Mouse (Mus musculus) heart, adult 11 months (tissue): ENCODE measurements around the gene Slit1.

Source experiments
- DNase-seq: peaks from one replicate; pipeline ENCODE4 v3.0.0; 2022

Gene Slit1

DNA sequence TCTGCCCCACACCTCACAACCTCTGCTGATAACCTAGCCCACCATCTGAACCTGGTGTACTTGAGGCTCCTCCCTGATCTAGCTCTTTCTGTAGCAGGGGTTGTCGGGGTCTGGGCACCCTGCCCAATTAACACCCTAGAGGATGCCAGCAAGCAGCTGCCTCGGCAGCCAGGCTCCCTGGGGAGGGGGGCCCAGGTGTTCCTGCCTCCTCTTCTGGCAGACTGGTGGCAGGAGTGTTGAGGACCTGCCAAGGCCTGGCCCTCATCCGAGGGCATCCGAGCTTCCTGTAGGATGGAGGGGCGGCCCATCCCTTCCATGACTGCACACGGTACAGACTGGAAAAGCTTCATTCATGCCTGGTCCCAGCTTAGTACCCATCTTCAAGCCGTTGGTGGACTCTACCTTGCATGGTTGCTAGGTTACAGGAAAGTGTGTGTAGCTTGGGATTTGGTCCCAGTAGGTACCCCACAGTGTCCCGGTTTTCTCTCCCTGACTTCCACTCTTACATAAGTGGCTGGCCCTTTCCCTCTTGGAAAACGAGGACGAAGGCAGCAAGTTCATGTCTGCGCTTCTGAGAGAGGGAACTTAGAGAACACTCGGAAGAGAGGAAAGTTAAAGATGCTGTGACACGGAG, 57.9 kb downstream of the Slit1 start:
- no peak for DNase-seq

DNA sequence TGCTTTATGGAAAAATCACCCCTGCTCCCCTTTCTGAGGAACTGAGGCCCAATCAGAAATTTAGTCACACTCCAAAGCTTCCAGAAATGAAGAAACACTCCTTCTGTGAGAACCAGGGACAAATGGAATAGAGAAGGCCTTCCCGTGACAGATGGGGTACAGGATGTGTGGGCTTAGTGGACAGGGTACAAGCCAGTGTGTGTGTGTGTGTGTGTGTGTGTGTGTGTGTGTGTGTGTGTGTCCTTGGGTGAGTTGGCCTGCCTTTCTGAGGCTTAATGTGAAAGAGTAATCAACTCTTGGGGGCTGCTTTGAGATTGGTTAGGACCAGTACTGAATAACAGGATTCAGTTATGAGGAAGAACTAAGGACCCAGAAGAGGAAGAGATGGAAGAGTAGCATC, 58.6 kb downstream of the Slit1 start:
- DNase-seq = no peak

DNA sequence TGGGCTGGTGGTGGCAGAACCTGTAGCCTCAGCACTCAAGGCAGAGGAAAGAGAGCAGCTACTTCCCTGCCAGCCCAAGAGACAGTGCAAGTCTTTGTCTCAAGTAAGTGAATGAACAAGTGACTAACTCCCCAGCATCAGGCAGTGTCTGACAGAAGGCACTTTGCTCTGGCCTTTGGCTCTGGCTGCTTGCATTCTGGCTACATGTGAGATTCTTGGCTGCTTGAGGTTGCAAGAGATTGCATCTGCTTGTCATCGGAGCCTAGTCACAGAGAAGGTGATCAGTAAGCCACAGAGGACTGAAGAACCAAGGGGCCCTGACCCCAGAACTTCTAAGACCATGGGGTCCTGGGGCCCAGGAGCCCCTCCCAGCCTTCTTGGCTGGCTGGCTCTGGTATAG, 59.5 kb downstream of the Slit1 start:
- no peak for DNase-seq

DNA sequence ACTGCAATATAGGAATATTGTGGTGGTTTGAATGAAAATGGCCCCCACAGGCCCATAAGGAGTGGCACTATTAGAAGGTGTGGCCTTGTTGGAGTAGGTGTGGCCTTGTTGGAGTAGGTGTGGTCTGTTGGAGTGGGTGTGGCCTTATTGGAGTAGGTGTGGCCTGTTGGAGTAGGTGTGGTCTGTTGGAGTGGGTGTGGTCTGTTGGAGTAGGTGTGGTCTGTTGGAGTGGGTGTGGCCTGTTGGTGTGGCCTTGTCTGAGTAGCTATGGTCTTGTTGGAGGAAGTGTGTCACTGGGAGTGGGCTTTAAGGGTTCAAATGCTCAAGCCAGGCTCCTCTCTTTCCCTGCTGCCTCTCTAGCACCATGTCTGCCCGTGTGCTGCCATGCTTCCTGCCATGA, 63.2 kb downstream of the Slit1 start:
- no peak for DNase-seq

DNA sequence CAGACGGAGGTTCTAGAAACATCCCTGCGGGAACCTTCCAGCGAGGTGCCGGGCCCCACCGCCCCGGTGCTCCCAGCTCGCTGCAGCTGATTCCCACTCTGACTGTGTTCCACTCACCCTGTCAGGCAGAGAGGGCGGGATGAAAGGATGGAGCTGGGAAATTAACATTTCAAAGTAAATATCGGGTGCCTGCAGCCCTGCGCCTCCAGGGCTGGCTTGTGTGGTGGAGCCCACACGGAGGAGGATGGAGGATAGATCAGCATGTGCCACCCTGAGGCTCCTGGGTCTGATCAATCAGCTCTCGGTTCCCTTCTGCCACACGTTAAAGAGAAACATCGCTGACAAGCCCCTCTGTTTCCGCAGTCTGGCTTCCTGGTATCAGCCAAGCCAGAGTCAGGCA, 64.4 kb downstream of the Slit1 start:
- DNase-seq = no peak

DNA sequence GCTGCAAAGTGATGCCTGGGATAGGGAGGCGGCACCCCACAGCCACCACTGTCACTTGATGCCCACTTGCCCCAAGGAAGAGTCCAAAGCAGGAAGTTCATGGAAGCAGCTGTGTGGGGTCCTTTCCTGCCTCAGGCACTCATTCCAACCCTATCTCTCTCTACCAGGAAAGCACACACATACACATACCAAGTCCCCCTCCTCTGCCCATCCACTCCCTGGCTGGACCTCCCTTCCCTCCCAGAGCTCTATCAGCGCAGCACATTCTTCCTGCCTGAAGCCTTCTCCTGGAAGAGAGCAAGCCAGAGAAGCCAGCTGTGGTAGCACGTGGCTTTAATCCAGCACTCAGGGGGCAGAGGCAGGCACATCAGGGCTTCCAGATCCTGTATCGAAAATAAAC, 65.9 kb downstream of the Slit1 start:
- DNase-seq = no peak

DNA sequence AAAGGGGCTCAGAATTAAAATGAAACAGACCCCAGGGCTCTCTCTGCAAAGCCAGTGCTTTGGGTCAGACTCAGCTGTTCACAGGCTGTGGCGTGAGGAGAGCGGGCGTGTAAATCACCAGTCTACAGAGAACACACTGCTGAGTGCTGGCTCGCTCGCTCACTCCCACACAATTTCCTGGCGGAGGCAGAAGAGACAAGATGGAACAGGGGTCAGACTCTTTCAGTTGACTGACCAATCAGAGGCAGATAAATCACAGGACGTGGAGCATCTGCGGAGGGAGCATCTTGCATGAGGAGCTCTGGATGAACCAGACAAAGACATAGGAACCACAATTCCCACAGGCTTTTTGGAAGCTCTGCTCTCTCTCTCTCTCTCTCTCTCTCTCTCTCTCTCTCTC, 67.9 kb downstream of the Slit1 start:
- DNase-seq = no peak

DNA sequence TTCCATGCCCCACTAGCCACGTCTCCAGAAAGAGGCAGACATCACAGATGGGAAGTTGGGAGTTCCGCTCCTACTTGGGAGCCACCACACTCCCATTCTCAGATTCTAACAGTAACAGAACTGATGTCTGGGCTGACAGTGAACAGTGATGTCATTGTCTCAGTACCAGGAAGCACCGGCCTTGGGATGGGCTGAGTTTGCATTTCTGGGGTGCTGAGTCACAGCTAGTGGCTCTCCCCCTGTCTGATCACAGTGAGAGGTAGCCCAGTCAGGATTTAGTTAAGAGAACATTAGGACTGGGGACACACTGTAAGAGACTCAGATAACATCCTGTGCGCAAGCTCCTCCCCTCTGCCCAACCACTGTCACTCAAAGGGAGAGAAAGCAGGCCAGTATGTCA, 69.1 kb downstream of the Slit1 start:
- no peak for DNase-seq

DNA sequence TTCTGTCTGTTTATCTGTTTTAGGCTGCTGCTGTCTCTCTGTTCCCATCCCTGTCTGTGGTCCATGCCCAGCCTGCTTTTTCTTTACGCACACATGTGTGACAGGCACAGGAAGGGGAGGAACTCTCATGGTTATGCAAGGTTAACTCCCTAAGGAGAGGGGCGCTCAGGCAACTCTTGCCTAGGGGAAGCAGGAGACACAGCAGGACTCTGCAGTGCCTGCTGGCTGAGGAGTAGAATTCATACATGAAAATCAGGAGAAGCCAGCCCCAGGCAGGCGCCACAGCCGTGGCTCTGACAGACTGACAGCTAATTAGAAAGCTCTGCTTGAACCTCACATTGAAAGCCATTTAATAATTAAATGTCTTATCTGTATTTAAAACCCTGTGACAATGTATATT, 70.6 kb downstream of the Slit1 start:
- DNase-seq = no peak

DNA sequence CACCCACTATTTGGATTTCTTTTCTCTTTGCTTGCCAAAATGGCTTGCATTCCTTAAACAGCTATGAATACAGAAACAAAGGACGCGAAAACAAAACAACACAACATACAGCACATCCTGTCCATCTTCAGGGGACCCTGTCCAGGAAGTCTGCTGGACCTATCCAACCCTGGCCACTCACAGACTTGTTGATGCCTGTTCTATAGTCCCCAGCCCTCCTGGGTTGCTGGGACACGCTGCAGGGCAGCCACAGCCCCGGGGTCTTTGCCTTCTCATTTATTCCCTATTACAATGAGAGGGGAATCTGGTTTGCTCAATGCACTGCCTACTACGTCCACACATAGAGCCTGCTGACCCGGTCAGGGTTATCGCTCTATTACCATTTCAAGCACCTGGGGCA, 72.5 kb downstream of the Slit1 start:
- DNase-seq = no peak

DNA sequence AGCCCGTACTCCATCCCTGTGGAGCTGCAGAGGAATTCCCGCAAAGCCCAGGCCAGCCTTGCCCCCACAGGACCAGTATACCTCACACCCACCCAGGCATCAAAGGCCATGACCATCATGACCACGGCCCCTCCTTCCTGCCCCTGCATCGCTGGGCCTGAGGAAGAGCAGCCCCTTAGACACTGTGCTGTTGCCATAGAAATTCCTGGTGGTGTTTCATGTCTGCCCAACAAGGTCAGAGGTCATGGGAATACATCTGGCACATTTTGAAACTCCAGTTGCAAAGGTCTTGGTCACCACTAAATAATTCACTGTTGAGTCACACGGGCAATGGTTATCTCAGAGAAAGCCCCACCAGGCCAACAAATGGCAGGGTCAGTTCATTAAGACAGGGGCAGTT, 73.0 kb downstream of the Slit1 start:
- DNase-seq = no peak

DNA sequence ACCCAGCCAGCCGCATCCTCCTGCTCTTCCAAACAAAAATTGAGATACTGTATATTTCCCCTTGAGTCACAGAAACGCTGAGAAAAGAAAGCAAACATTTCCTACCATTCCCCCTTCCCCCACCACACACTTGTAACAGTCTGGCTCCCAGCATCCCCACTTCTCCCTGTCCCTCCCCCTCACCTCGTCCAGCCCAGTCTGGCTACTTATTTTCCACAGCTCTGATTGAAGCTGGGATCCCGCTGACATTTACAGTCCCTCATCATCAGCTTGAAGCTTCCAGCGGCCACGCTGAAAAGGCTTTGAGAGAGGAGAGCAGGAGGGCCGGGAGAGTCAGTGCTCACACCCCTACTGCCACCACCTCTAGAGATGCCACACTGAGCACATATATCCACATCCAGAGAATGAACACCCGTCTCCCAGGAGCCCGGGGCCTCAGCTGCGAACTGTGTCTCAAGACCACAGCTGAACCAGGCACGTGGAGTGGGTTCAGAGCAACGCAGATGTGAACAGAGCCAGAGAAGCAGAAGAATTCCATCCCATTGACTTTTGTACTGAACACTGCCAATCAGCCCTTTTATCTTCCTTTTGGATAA, 73.6 kb downstream of the Slit1 start:
- DNase-seq = no peak

DNA sequence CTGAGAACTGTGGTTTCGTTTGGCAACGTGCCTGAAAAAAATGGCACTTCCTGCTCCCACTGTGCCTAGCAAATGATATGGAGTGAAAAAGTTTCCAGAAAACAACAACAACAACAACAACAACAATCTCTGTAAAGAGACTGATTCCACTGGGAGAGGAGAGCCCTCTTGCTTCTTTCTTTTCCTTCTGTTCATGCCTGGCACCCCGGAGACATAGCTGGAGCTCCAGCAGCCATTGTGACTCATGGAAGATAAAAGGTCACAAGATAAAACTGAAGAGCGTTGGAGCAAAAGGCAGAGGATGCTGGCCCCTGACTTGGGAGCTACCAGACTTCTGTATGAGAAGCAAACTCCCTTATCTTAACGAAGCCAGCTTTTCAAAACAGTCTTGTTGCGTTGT, 75.9 kb downstream of the Slit1 start:
- DNase-seq = no peak

DNA sequence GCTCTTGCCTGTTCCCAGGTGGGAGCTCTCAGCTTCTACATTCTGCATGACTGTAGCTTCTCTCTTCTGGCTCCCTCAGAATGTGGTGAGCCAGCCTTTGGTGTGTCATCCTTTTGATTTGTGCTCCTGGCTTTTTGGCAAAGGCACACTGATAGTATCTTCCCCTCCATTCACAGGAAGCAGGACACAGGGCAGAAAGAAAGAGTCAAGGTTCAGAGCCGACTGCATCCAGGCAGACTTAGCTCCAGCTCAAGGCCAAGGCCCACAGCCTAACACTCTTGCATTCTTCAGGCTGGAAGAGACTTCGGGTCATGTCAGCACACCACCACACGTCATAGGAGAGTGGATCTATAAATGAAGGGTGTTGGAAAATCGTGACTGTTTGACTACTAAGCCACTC, 77.5 kb downstream of the Slit1 start:
- no peak for DNase-seq

DNA sequence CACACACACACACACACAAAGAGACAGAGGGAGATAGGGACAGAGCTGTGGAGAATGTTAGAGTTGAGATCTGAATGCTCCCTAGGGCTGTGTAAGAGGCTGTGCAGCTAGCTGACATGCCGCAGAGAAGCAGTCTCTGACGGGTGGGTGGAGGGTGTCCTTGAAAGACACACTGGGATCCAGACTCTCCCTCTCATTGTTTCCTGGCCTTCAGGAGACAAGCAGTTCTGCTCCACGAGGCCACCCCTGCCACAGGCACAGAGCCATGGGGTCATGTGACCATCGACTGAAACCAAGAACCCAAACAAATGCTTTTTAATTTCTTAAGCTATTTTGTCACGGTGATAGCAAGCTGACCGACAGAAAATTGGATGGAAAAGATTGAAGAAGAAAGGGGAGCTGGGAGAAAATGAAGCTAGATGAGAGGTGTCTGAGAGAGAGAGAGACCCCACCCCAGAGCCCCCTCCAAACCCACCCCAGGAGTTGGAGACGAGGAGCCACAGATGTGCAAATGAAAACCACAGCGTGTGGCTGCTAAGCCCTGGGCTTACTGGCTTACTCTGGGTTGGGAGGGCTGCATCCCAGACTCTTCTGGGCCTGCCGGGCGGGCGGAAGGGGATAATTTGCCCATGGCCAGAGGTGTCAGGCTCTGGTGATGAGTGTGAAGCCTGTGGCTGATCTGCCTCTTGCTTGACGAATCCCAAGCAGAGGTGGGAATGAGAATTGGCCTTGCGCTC, 79.8 kb downstream of the Slit1 start:
- DNase-seq = no peak

DNA sequence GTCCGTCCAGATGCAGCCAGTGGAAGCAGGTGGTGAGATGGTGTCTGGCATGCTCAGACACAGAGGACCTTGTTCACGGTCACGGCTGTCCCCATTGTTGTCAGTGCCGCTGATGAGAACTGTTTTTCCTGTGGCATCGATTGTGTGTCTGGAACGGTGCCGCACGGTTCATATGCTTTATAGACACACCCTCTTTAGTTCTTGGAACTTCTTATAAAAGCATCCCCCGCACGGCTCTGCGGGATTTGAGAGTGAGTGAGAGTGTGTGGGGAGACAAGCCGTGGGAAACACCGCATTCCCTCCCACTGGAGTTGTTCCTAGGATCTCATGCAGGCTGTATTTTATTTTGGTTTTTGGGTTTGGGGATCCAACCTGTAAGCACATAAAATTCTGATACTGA, 82.0 kb downstream of the Slit1 start:
- DNase-seq = no peak

DNA sequence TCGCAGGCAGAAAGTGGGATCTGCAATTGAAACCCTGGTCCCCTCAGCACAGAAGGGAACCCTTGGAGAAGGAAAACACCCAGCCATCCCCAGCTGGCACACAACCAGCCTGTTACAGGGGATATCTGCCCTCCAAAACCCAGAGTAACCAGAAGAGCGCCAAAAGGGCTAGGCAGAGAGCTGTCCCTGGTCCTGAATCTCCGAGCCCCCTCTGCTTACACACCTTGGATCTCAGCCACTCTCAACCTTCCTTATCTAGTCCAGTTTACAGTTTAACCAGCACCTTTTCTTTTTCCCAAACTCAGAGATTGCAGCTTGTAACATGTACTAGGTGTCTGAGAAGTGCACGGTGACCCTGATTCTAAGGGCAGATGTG, 82.5 kb downstream of the Slit1 start:
- no peak for DNase-seq

DNA sequence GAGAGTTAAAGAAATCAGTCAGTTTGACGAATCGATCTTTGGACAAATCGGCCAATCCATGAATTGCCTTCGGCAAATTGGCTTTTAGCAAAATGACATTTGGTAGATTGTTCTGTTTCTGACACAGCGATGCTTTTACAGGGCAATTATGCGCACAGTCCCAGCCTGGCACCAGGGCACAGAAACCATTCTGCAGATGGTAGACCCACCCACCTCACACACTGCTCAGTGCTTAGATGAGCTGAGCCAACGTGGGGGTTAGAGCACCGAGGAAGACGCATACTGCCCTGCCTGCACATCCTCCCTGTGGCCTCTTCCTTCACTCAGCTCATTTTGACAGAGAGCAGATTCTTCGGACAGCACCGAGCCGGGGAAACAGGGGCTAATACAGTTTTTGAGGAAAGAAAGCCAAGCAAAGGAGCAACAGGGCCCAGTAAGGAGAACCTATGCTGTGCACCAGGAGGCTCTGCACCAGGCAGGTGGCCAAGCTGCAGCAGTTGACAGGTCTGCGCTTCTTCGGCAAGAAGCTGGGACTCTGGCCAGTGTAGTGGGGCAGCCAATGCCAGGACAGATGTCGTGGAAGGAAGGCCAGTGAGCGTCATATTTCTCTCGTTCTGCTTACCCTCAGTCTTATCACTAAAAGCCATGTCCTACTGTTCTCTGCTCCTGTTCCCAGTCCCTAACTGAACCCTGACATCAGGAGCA, 83.0 kb downstream of the Slit1 start:
- no peak for DNase-seq

DNA sequence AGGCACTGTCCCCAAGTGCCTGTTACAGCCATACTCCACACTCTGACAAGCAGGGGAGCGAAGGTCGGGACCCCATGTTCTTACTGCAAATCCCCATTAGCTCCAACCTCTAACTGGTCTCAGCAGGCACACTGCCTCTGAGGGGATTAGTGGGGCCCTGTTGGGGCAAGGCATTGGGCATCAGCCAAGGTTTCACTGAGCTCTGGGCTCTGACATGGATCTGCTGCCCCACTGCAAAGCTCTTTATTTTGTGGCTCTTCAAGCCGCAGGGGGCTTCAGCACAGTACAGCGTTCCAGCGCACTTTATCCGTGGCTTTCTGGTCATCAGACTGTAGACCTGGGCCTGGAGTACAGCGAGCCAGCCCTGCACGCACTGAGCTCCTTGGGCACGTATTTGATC, 86.0 kb downstream of the Slit1 start:
- no peak for DNase-seq

DNA sequence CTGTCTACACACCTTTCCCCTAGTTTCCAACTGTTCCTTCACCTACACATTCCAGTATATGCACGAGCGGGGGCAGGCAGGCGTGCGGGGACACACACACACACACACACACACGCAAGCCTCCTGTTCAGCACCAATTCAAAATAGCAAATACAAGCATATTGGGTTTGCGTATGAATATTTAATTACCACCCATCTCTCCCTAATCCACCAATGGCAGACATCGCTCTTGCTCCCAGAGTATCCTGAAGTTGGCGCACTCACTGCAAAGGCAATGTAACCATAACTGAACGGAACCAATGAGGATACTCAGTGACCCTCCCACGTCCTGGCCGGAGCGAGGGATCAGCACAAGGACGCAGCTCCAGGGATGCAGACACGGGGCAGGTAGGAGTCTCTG, 86.8 kb downstream of the Slit1 start:
- no peak for DNase-seq

DNA sequence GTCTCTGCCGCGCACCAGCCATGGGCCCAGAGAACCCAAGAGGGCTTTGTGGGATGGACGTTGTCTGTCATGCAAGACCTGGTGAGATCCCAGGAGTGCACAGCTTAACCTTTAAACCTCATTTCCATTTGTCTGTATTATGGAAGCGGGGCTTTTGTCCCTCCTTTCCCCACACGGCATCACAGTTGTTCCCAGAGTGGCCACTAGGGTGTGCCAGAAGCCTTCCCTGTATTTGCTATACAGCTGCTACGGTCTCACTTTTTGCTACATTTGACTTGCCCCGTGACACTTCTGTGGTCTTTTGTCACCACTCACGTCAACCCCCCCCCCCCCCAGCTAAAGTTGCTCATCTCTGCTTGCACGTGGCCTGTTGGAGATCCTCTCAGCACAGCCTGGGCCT, 87.5 kb downstream of the Slit1 start:
- DNase-seq = no peak

DNA sequence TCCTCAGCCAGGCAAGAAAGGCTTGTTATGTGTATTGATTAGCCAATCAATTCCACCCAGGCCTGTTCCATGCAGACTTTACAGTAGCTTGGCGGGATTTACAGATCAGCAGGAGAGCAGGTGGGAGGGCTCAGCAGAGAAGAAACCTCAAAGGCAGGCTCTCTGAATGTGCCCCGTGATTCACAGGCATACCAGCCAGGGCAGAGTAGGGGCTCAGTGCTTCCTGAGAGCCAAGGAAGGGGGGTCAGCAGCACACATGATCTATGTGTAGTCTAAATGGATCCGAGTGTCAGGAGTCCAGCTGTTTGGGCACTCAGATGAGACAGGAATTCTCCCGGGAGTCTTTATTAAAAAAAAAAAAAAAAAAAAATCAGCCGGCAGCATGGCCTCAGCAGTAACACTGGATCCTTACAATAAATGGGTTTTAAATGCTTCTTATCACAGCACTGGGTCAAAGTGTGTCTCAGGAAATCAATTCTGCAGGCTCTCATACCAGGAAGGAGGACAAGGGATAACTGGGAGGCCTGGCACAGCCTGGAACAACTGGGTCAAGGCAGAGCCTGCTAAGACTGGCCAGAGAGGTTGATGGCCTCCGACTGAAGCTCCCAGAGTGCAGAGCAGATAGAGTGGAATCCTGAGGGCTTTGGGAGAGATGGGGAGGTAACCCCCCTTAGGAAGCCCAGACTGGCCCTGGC, 88.2 kb downstream of the Slit1 start:
- DNase-seq = no peak

DNA sequence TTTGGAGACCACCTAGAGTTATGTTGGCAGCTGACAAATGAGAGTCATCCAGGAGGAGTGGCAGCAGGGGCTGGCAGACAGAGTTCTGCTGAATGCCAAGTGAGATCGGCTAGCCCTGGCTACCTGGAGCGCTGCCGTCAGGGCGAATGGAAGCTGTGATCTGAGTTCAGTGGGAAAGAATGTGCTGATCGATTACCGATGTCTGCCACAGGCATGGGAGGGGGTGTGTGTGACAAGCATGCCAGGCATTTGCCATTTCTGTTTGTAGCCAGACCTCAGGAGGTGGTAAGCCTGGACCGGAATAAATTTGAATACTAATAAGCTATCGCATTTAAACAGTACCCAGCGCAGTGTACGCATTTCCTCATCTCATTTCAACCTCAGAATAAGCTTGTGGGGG, 91.5 kb downstream of the Slit1 start:
- DNase-seq = no peak

DNA sequence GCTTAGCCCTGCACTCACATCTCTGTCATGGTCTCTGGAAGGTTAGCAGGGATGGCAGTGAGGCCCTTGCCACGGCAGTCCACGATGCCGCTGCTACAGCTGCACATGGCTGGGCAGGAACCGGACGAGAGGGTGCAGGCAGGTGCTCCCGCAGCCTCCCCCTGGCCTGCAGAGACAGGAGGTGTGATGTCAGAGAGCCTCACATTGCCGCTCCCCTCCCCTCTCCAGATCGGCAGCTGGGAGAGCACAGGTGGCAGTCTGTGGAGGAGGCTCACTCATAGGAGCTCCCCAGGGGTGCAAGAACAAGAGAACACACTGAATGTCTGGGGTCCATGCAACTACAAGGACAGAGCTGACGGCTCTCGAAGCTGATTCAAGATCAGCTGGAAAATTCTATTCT, 94.1 kb downstream of the Slit1 start:
- no peak for DNase-seq
